Mouse (Mus musculus) heart, adult 2 months (tissue): ENCODE measurements around the gene Gm20388. TPM values are rescaled to one million over a fixed set of nuclear protein-coding genes. Genes with fewer than 3 reads are reported as not detected.

ENCODE experiments used
- DNase-seq, 2 experiments: peaks; one replicate each; pipeline ENCODE4 v3.0.0; 2021
- H3K27ac ChIP-seq: fragments of 200-600 bp; 2 replicates; pipeline ENCODE4 v1.8.1; 2022
- H3K27me3 ChIP-seq: fragments of 200-500 bp; 2 replicates; pipeline ENCODE4 v1.6.1; 2012; ENCODE audit warnings: mild to moderate bottlenecking, low read length, inconsistent platforms, mixed read lengths; ENCODE audit not compliant: control insufficient read depth, insufficient read depth
- H3K36me3 ChIP-seq: fragments of 200-500 bp; 2 replicates; pipeline ENCODE4 v1.6.1; 2012; ENCODE audit warnings: low read length, inconsistent platforms; ENCODE audit not compliant: control insufficient read depth, insufficient read depth
- H3K4me1 ChIP-seq: fragments of 200-500 bp; 2 replicates; pipeline ENCODE4 v1.6.1; 2011; ENCODE audit warnings: low read length; ENCODE audit not compliant: control insufficient read depth, insufficient read depth
- H3K4me3 ChIP-seq: fragments of 200-600 bp; 2 replicates; pipeline ENCODE4 v1.8.1; 2022
- H3K79me2 ChIP-seq: fragments of 200-500 bp; replicated peaks from 2 replicates; pipeline ENCODE4 v1.6.1; 2012; ENCODE audit warnings: mild to moderate bottlenecking, inconsistent platforms, low read length, moderate library complexity, mixed read lengths; ENCODE audit not compliant: control insufficient read depth, insufficient read depth
- H3K9ac ChIP-seq: fragments of 200-500 bp; 2 replicates; pipeline ENCODE4 v1.6.1; 2012; ENCODE audit warnings: low read depth, mild to moderate bottlenecking, control low read depth, inconsistent platforms, low read length, mixed read lengths
- CTCF ChIP-seq: fragments of 200-600 bp; IDR thresholded peaks from 2 replicates; pipeline ENCODE4 v1.8.1; 2022; ENCODE audit warnings: antibody characterized with exemption, mild to moderate bottlenecking, moderate library complexity
- EP300 ChIP-seq: fragments of 200-500 bp; IDR thresholded peaks from 2 replicates; pipeline ENCODE4 v1.6.1; 2011; ENCODE audit warnings: low read depth, low read length, control low read depth; ENCODE audit not compliant: insufficient read depth
- POLR2A ChIP-seq: fragments of 200-500 bp; IDR thresholded peaks from 2 replicates; pipeline ENCODE4 v1.6.1; 2011; ENCODE audit warnings: mild to moderate bottlenecking, low read depth, low read length, control low read depth; ENCODE audit not compliant: insufficient read depth
- WGBS: fragments of 180-500 bp; shearing (Covaris S2); methylation state at CpG from one replicate; pipeline ENCODE4 v1.1.7; 2018; 5-methylcytosine and 5-hydroxymethylcytosine counted together
- intact Hi-C: fragments of 180-260 bp; cut with DNase I; formaldehyde crosslinking; loops from one replicate; pipeline ENCODE4 v1.15.1; 2025
- polyA plus RNA-seq: library from polyadenylated mRNA; depleted of rRNA; stranded (reverse); fragments of >200 nt; gene quantifications from 2 replicates; pipeline ENCODE4 v1.2.3, GENCODE M21; 2012
- total RNA-seq, 2 experiments: library from RNA; stranded (reverse); gene quantifications; 2 replicates each; pipeline ENCODE4 v1.2.3; 2021

The Gm20388 gene
- total and polyA plus RNA-seq, 3 experiments, result 1.8 to 32.3 TPM; not detected in 1

GRCm38 (mm10) chr8:124316466-124317136, 4406.0 kb downstream of the Gm20388 start:
- peak overlapping the region; percentile 75 for H3K27ac ChIP-seq
- 36% methylated on average over 12 of the region's 12 CpGs for WGBS
- H3K79me2 ChIP-seq, result no peaks in the 10 kb centered on the region
- TF ChIP-seq EP300 (peak; percentile 40; the same call in 1 of the 2 replicates), POLR2A (no peak)
- H3K4me3 ChIP-seq, result peak overlapping the region; percentile 5; the same call in 1 of the 2 replicates
- intact Hi-C loops, result loop anchor here (5.0 kb wide), 2 partner anchors 34 to 84 kb away; partner anchors contain the start of gene Galnt2
- peak; percentile 74 to 88 for DNase-seq
- no peaks in the 10 kb centered on the region for H3K27me3 ChIP-seq
- H3K36me3 ChIP-seq, result no peaks in the 10 kb centered on the region
- no peak overlapping the region for H3K9ac ChIP-seq
- peaks cover 17% of the 10 kb centered on the region for H3K4me1 ChIP-seq

GRCm38 (mm10) chr8:124317191-124317682, 4406.6 kb downstream of the Gm20388 start:
- H3K4me3 ChIP-seq, result no peak overlapping the region
- peak overlapping the region; percentile 35; the same call in 1 of the 2 replicates for H3K9ac ChIP-seq
- no peak for TF ChIP-seq EP300
- TF ChIP-seq POLR2A, result no peak
- TF ChIP-seq CTCF, result no peak
- intact Hi-C loops, result loop anchor here (5.0 kb wide), 2 partner anchors 35 to 85 kb away; partner anchors contain the start of gene Galnt2
- no peaks in the 10 kb centered on the region for H3K79me2 ChIP-seq
- 42% methylated on average over 8 of the region's 8 CpGs for WGBS
- H3K27ac ChIP-seq, result peak overlapping the region; percentile 75
- DNase-seq, result peak; percentile 57 to 72
- peaks cover 17% of the 10 kb centered on the region for H3K4me1 ChIP-seq
- H3K27me3 ChIP-seq, result no peaks in the 10 kb centered on the region
- H3K36me3 ChIP-seq, result no peaks in the 10 kb centered on the region

GRCm38 (mm10) chr8:124317821-124318220, 4407.2 kb downstream of the Gm20388 start:
- Histone ChIP-seq H3K27me3 (no peaks in the 10 kb centered on the region), H3K4me3 (no peak overlapping the region), H3K9ac (no peak overlapping the region), H3K36me3 (no peaks in the 10 kb centered on the region), H3K79me2 (no peaks in the 10 kb centered on the region), H3K27ac (peak overlapping the region; percentile 75), H3K4me1 (peaks cover 17% of the 10 kb centered on the region)
- no peak for DNase-seq
- intact Hi-C loops, result loop anchor here (5.0 kb wide), 2 partner anchors 36 to 86 kb away; partner anchors contain the start of gene Galnt2
- TF ChIP-seq EP300 (no peak), CTCF (no peak), POLR2A (no peak)
- 63% methylated on average over 6 of the region's 6 CpGs for WGBS

GRCm38 (mm10) chr8:124318612-124319315, 4408.1 kb downstream of the Gm20388 start:
- H3K27me3 ChIP-seq, result no peaks in the 10 kb centered on the region
- no peak overlapping the region for H3K4me3 ChIP-seq
- no peaks in the 10 kb centered on the region for H3K79me2 ChIP-seq
- peaks cover 17% of the 10 kb centered on the region for H3K4me1 ChIP-seq
- WGBS, result 20% methylated on average over 11 of the region's 11 CpGs
- H3K27ac ChIP-seq, result peak overlapping the region; percentile 75
- intact Hi-C loops, result loop anchor here (5.0 kb wide), 2 partner anchors 36 to 86 kb away; partner anchors contain the start of gene Galnt2
- no peak for TF ChIP-seq CTCF
- TF ChIP-seq POLR2A, result no peak
- TF ChIP-seq EP300, result peak; percentile 61; the same call in 1 of the 2 replicates
- no peaks in the 10 kb centered on the region for H3K36me3 ChIP-seq
- DNase-seq, result peak; percentile 60 to 83
- no peak overlapping the region for H3K9ac ChIP-seq

GRCm38 (mm10) chr8:124319316-124319652, 4408.6 kb downstream of the Gm20388 start:
- H3K79me2 ChIP-seq, result no peaks in the 10 kb centered on the region
- WGBS, result 74% methylated on average over 4 of the region's 4 CpGs
- peak overlapping the region; percentile 75 for H3K27ac ChIP-seq
- no peak overlapping the region for H3K9ac ChIP-seq
- TF ChIP-seq EP300 (no peak), CTCF (no peak), POLR2A (no peak)
- no peak for DNase-seq
- intact Hi-C loops, result loop anchor here (5.0 kb wide), 2 partner anchors 37 to 87 kb away; partner anchors contain the start of gene Galnt2
- H3K36me3 ChIP-seq, result no peaks in the 10 kb centered on the region
- peaks cover 17% of the 10 kb centered on the region for H3K4me1 ChIP-seq
- no peak overlapping the region for H3K4me3 ChIP-seq
- no peaks in the 10 kb centered on the region for H3K27me3 ChIP-seq
